Mouse (Mus musculus): ENCODE results near the gene Mfsd13b.

GRCm38 (mm10) chr7:120936522-120936921 is 45.8 kb upstream of the Mfsd13b start:
- TF ChIP-seq ELF1 (IDR thresholded peaks at IDR 0.05; ENCODE audit: low read depth, low read length) (no peak), HCFC1 (IDR thresholded peaks at IDR 0.05; ENCODE audit: low read depth, low read length) (no peak), TCF12 (IDR thresholded peaks at IDR 0.05; ENCODE audit: low read depth, low read length) (no peak), CHD1 (IDR thresholded peaks at IDR 0.05; ENCODE audit: low read depth, low read length) (no peak), UBTF (IDR thresholded peaks at IDR 0.05; ENCODE audit: low read depth, low read length) (no peak)

Measured in CH12.LX (cell line).